Mouse (Mus musculus): ENCODE measurements around the gene Ano6.

Gene Ano6

DNA sequence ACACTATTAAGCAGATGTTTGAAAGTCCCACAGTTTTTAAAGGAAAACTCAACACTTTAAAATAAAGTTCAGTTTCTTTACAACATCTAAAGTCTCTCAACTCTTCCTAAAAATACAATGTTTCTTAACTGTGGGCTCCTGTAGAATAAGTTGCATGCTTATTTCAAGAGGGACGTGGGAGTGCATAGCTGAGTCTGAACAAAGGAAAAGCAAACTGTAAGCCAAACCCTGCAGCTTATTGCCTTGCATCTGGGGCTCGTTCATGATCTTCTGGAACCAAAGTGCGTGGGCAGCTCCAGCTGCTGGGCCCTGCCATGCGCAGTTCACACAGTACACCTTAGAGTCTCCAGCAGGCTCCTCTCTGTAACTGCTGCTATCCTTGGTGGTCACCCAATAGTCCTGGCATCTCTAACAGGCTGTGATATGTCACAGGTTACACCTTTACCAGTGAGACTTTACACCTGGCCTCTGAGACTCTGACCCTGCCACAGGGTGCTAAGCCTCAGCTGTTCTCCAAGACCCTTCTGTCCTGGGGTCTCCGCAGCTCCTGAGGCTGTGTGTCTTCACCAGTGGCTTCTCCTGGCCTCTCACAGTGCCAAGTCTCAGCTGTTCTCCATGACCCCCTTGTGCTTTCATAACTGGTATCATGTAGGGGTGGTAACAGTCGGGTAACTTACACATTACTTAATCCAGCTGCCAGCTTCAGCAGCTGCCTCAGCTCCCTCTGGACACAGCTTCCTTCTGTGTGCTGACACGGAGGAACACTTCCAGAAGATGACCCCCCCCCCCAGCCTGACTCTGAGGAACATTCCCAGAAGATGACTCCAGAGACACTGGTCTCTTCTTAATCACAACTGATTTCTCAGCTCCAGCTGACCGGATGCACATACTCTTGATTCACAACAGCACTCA is 66.3 kb downstream of the Ano6 start:
- DNase-seq: no peak

DNA sequence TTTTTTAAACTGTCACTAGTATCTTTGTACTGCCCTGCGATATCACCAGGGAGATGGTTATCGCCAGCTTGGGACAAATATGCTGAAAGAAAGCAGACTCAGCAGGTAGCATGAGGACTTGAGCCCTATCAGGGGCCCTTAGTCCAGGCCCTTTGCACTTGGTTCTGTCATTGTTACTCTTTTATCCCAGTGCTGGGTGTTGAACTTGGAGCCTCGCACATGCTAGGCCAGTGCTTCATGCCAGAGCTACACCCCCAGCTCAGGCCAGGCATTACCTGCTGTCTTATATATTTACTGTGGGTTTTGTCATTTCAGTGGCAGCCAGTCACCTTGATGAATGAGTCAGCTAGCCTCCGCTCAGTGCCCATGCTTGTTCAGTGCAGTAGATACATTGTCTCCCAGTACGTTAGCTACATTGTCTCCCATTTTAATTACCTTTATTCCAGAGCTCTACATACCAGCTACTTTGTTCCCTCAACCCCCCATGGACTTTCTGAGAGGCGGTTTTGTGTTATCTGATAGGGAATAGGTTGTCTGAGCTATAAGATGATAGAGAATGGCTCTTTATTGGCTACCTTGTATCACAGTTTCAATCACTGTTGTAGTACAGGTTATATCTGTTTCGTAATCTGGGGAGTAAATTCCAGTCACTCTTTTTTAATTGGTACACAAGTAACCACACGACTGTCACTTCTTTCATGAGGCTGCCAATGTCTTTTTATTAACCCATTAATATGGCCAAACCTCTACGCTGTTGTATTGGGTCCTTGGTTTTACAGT is 68.4 kb downstream of the Ano6 start:
- DNase-seq: no peak

DNA sequence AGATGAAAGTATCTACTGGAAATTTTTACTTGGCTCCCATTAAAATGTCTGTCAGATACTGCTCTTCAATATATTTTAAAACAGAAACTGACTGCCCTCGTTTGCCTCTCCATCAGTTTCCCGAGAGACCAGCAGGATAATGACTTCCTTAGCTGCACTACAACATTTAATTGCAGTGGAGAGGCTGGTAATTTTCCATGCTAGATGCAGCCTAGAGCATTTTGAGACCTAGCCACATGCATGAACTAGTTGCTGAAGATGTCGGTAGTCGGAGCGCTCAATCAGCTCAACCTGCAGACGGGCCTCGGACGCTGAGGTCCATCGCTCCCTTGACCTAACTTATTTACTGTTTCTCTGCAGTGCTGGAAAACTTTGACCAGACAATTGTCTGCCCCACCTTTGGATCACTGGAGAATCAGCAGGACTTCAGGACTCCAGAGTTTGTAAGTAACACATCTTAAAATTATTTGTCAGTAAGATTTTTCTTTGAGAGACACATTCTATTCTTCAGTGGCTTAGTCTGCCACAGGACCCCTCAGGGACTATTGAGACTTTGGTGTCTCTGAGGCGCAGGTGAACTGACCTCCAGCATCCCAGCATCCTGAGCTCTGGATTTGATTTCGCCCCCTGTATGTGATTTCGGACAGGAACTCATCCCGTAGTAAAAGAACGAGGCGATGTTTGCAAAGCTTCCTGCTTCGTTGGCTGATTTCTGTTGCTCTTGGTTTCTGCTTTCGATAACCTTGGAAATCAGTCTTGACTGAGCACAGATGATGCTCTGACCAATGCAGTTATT is 73.4 kb downstream of the Ano6 start:
- no peak for DNase-seq

DNA sequence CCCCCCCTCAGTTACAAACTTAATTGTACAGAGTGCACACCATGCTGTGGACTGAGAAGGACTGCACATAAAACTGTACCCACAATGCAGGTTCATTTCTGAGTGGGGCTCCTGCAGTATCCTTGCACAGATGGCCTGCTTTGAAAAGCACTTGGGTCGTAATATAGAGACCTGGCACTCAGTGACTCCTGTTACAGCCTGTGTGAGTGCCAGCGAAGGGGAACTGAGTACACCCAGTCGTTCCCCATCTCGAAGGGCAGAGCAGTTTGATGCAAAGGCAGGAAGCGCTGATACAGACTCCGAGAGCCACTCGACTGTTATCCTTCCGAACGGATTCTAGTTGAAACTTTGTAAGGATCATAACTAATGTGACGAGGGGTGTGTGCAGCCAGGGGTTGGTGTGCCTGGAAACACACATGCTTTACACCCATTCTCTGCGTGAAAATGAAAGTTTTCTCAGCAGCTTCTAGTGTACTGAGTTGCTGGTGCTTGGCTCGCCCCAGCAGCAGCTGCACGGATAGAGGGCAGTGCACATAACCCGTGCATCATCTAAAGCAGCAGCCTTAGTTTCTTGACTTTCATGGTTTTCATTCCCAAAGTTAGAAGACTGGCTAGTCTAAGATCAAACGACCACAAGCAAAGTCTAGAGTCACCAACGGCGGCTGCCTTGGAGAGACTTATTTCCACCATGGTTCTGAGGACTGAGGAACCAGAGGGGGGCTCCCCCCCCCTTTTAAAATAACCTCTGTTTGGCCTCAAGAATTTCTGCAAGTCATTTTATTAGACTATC is 74.9 kb downstream of the Ano6 start:
- no peak for DNase-seq

DNA sequence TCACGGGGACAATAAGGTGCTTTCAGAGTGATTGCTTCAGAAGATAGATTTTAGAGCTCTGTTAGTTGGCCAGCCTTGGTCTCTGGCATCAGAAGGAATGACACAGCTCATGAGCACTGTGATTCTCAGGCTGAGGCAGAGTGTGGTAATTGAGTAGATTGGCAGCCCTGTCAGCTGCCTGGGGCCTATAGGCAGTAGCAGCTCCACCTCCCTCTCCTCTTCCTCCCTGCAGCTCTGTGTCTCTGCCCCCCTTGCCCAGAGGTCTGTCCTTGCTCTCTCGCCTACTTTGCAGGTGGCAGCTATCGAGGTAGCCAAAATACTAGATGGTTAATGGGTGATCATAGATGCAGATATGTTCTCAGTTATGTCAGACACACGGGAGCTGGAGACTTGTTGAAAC is 77.5 kb downstream of the Ano6 start:
- no peak for DNase-seq

DNA sequence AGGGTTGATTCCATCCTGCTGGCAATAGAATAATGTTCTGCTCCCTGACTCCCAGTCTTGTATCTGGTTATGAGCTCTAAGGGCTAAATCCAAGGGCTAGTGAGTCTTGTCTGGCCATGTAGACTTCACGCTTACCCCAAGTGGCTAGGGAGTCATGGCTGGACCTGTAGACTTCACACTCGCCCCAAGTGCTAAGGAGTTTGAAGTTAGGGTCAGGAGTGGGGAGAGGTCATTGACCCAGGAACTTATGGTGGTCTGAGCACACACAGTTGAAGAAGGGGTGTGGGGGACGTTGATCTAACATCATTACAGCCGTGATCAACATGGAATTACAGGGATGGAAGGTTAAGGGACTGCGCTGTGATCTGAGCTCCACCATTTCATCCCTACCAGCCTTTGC is 79.0 kb downstream of the Ano6 start:
- no peak for DNase-seq

DNA sequence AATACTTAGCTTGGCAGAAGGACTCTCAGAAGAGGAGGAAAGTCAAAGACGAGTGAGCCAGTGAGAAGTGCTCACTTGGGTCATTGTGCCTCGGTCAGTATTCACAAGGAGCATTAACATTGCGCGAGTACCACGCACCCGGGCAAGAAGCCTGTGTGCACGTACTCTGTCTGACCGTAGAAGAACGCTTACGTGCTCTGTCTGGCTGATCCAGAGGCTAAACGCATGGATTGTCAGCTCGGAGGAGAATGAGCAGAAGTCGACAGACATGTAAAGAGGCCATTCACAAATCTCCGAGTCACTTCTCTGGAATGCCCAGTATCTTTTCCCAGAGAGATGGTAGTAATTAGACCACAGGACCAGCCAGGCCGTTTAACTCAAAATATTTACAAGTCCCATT is 81.0 kb downstream of the Ano6 start:
- no peak for DNase-seq

DNA sequence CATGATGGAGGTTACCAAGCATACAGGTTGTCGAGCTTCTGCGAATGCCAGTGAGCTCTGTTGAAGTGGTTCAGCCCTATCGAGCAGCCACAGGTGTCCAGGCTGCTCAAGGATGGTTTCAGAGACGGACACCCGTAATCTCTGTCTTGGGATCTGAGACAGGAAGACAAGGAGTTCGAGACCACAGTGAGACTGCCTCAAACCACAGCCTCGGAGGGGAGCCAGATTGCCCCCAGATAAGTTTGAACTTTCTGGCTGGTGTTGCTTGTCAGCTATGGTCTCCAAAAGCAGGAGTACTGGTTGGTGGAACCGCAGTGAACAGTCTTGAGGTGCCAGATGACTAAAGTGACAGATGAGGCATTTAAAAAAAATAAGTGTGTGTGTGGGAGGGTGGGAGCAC is 81.8 kb downstream of the Ano6 start:
- DNase-seq: no peak

DNA sequence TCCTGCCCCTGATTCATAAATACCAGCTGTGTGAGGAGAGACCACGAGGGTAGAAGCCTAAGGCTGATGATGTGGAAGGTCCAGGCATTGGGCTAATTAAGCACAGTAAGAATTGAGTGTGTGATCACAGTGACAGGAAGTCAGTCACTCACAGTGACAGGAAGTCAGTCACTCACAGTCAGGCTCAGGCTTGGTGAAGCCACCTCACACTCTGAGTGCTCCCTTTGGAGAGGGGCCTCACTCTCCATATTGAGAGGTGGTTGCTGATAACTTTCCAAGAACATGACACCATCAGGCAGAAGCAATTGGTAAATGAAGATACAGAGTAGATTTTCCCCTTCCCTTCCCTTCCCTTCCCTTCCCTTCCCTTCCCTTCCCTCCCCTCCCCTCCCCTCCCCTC is 82.6 kb downstream of the Ano6 start:
- DNase-seq: no peak

DNA sequence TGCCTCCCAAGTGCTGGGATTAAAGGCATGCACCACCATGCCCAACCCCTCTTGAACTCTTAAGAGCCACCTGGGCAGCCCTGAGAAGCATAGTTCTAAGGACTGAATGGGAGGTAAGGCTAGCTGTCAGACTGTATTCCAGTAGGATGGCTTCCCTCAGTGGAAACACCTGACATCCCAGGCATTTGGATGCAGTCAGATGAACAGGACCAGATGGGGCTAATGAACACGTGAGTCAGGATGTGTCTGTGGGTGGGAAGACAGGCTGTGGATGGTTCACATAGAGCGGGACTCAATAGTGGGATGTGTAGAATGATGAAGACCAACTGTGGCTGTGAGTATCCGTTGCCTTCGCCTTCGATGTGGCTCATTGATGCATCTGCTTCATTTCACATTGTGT is 83.6 kb downstream of the Ano6 start:
- no peak for DNase-seq

DNA sequence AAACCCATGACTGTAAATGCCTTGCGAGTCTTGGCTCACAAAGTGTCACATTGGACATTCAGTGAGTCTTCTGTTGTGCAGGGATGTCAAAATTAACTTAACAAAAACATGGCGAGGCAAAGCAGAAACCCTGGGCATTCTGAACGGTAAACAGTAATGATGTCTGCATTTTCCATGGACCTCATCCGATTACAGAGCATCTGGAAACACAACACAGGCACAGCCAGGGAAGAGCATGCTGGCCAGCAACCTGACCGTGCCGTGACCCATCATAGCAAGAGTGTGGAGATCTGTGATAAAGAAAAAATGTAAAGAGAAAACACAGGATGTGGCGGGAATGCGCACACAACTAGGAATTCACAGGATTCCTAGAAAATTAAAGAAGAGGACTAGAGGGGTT is 84.1 kb downstream of the Ano6 start:
- DNase-seq: no peak

DNA sequence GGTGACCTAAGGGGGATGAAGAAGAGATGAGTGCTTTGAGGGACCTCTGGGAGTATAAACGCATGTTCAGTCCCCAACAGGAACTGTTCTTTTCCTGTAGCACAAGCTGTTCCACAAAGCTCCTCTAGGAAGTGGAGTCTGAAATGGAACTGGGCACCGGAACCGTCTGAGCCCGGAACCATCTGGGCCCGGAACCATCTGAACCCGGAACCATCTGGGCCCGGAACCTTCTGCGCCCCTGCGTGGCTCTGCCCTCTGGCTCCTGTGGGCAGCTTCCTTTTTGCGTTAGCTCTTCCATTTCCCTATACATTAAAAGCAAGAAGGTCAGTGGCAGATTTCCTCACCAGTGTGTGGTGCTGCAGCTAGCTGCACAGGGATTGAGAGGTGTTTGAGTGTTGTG is 85.3 kb downstream of the Ano6 start:
- DNase-seq: no peak

DNA sequence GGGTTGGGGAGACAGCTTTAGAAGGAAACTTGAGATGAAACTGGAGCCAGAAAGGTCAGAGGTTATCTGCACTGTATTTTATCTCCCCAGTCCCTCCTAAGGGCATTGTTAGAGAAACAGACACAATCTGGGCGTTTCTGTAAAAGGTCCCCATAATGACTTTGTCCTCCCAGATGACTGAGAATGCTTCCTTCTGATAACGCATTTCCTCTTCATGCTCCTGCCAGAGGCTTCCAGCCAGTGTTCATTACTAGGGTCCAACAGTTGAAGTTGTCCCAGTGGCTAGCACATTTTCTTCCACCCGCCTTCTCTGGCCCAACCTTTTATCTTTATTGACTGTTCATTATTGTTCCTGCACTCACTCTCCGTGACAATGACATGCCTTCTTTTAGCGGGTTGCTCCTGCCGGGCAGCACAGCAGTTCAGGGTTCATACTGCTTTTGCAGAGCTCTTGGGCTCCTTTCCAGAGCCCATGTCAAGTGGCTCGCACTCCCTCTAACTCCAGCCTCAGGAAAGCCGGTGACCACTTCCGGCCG is 90.0 kb downstream of the Ano6 start:
- no peak for DNase-seq

DNA sequence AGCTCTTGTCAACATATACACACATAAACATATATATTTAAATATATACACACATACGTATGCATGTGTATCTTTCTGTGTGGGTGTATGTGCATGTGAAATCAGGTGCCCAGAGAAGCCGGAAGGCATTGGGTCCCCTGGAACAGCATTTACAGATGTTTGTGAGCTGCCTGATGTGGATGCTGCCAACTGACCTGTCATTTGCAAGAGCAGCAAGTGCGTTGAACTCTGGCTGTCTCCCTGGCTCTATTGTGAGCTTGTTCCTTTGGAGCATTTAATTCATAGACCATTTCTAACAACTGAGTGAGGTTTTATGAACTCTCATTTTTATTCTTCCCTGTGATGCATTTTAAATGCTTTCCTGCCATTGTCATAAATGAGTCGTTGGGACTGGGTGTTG is 91.8 kb downstream of the Ano6 start:
- no peak for DNase-seq

DNA sequence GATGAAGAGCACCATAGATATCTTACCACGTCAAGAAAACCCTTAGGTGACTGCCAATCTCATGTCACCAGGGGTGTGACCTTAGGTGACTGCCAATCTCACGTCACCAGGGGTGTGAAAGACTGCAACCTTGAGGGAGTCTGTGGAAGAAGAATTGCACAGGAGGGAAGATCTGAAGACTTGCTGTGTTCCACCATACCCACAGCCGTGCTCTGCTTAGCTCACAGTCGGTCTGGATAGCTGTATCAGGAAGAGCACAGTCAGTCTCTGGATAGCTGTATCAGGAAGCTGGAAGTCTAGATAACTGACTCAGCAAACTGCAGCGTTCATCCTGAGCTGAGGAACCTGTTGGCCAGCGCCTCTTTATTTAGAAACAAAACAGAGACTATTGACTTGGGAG is 92.9 kb downstream of the Ano6 start:
- DNase-seq: no peak

DNA sequence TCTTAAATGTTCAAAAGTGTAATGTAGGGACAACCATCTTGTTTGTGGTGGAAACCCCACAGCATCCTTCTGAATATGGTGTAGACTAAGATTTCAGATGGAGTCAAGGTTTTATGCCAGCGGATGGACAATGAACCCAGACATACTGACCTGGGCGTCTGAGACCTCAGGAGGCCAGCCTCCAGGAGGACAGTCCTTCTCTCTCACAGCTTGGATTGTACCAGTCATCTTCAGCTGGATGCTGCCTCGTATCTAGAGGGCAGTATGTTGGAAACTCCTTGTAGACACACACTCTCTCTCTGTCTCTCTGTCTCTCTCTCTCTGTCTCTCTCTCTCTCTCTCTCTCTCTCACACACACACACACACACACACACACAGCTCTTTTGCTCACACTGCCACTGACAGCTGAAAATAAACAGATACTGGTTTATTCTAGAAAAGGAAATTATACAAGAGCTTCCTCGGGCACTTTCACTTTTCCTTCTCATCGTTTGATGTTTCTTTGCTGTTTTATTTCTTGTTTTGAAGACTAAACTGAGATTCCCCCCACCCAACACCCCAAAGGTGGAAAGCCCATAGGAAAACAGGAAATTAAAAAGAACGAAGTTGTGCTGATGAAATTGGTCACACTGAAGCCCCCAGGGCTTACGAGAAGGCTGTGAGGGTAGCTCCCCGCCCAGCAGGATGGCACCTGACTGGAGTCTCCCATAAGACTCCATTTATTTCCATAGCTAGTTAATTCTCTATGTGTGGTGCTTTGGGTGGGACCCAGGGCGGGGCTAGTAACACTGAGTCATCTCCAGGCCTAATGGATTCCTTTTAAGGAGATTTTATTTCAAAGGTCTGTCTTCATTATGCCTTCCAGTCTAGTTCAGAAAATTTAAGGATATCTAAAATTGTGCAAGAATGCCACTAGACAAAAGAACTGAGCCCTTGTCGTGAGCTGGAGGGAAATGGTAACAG is 94.3 kb downstream of the Ano6 start:
- no peak for DNase-seq

DNA sequence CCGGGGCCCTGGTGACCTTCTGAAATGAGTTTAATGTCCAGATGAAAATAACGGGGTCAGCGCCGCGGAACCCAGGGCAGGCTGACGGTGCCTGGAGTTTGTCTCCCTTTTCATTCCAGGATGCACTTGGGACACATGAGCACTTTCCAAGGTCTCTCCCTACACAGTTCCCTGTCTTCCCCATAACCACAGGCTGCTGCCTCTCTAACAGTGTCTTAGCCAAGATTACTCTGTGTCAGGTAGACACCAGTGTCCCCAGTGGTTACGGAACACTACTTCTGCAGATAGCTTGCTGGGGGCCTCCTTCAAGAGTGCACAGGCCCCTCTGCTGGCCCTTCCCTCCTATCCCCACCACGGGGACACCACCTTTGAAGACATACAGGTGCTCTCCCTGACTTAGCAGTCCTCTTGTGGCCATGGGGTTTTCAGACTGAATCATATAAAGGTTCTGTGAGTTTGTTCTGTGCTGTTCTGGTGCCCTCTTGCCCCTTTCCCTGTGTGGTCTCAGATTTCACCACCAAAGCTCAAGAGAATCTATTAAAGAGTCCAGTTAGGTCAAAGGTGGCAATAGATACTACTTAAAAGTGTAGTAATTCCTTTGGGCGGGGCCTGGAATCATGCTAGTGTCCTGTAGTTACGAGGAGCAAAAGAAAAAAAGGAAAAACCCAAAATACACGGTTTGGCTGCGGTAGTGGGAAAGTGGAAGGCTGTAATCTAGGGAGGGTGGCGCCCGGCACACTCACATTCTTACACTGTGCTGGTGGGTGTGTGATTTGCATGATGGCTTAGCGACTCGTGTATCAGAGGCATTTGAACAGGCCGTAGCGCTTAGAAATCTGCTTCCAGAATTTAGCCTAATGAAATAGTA is 95.5 kb downstream of the Ano6 start:
- no peak for DNase-seq

DNA sequence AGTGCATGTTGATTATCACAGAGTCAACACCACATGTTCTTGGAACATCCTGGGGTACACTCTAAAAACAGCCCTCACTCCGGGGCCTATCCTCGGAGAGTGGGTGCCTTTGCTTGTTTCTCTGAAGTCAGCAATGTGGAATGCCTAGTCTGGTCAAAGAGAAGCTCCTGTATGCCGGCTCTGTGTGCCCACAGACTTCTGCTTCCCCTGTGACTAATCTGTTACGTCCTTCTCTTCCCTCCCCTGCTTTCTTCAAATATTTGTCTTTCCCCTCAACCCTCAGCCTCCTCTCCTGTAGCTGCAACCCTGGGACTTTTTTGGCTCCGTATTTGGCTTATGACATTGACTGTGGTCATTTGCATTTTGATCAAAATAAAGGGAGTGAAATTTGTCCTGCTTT is 96.7 kb downstream of the Ano6 start:
- DNase-seq: no peak

DNA sequence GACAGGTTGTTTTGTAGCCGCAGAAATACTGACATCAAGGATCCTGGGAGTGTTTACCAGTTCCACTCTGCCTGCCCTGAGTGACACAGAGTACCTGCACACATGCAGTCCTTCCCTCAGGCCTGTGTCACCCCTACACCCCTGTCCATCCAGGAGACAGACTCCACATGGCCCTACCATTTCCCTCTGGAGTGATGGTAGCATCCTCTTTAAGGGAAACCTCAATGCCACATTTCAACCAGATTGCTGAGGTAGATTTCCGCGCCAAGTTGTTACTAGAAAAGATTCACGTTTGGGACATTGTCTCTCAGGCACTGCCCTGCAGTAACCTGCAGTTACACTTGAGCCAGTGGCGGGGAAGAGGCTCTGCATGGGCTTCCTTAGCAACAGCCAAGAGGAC is 97.9 kb downstream of the Ano6 start:
- DNase-seq: no peak

DNA sequence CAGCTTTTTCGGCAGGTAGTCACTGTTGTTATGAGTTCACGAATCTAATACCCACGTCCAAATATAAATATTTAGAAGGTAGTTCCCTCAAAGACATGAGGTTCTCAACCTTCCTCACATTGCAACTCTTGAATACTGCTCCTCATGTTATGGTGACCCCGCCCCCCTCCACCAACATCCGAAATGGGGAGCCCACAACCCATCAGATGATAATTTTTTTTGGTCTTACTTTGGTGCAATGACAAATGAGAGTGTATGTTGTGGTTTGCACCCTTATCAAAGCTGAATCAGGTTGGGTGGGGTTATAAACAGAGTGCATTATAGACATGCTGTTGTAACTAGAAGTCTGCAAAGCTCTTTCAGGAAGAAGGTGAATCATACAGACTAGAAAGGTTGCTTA is 99.7 kb downstream of the Ano6 start:
- no peak for DNase-seq
